8 mouse cellular contexts compared by ENCODE assay signal in the genomic region with DNA sequence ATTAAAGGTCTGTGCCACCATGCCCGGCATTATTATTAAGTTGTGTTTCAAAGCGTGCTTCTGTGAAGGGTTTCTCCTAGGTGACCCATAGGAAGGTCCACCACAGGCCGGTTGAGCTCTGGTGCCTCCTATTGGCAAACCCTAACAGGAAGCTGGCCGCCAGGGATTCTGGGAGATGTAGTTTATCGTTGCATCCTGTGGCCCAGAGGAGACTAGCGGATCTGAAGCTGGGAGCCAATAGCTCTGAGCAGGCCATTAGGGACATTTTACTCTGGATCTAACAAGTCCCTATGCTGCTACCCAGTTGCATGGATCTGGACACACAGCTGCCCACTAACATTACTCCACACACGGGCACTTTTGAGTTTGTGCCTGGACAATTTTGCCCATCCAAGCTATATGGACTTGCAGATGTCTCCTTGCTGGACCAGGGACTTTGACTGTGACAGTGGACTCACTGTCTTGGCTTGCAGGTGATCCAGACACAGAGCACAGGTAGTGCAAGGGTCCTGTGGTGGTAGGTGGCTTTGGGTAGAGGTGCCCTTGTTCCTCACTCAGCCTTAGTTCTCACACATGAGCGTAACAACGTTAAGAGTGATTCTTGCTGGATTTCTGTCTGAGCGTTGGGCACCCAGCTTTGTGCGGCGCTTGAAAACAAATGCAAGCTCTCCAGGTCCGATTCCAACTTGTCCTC. TPM values are rescaled to one million over a fixed set of nuclear protein-coding genes. Genes with fewer than 3 reads are reported as not detected.
DNase-seq lines count a peak whose midpoint lies in the region; ATAC-seq and TF ChIP-seq lines count a peak whose summit lies in the region.

No protein-coding gene starts in this region.

- 17% methylated on average over 13 of the region's 13 CpGs for WGBS in forebrain, embryonic 10.5 days
- WGBS in heart, embryonic 14.5 days, result 19% methylated on average over 13 of the region's 13 CpGs
- WGBS in liver, adult 2 months, result 17% methylated on average over 13 of the region's 13 CpGs
- 20% methylated on average over 13 of the region's 13 CpGs for WGBS in stomach, embryonic 15.5 days

- H3K27ac ChIP-seq in forebrain, embryonic 10.5 days, result peak overlapping the region; percentile 70
- H3K27ac ChIP-seq in heart, embryonic 14.5 days (replicated peaks in 1 of 2; ENCODE audit: control insufficient read depth in 1 of 2, insufficient read depth in 1 of 2, low read depth in 2 of 2, low read length in 2 of 2), result no peak overlapping the region
- peak overlapping the region; percentile 50 for H3K27ac ChIP-seq in liver, adult 2 months (replicated peaks; ENCODE audit: insufficient read depth, low read depth, low read length)
- peak overlapping the region; percentile 13; the same call in 1 of the 2 replicates for H3K27ac ChIP-seq in stomach, embryonic 15.5 days

- H3K4me2 ChIP-seq in heart, embryonic 14.5 days (ENCODE audit: low read length), result peak overlapping the region; percentile 62
- H3K4me2 ChIP-seq in stomach, embryonic 15.5 days, result peak overlapping the region; percentile 45

- TF ChIP-seq POLR2A in liver, adult 2 months (IDR thresholded peaks at IDR 0.05; ENCODE audit: extremely low read depth, insufficient read depth, low read length), result 0 out of 2 replicates have a peak, but pooled peaks have one; percentile 11

- peak overlapping the region; percentile 27 for H3K4me3 ChIP-seq in E14TG2a.4 (replicated peaks; ENCODE audit: low read length)
- H3K4me3 ChIP-seq in forebrain, embryonic 10.5 days, result peak overlapping the region; percentile 38
- peak overlapping the region; percentile 10 to 21; a peak in 3 of 4 replicates for H3K4me3 ChIP-seq in heart, embryonic 14.5 days (ENCODE audit: control insufficient read depth in 1 of 2, insufficient read depth in 1 of 2, low read depth in 1 of 2, low read length in 2 of 2)
- H3K4me3 ChIP-seq in liver, adult 2 months (ENCODE audit: insufficient read depth, low read depth, low read length), result peak overlapping the region; percentile 4; the same call in 1 of the 2 replicates
- 0 out of 2 replicates have a peak overlapping the region, but pooled peaks have one; percentile 17 for H3K4me3 ChIP-seq in stomach, embryonic 15.5 days (replicated peaks)

- peak; percentile 46 for ATAC-seq in heart, embryonic 14.5 days (ENCODE audit: insufficient number of reproducible peaks, insufficient read depth, low FRiP score, low read depth)
- ATAC-seq in monocyte, adult 5-6 weeks (replicated peaks; ENCODE audit: insufficient number of reproducible peaks, low FRiP score, low TSS enrichment, poor library complexity, severe bottlenecking), result peak; percentile 76
- ATAC-seq in stomach, embryonic 15.5 days (ENCODE audit: insufficient read depth, low FRiP score, low read depth), result peak; percentile 43; the same call in 1 of the 2 replicates

- no peak for TF ChIP-seq CTCF in E14TG2a.4 (conservative IDR thresholded peaks at IDR 0.05; ENCODE audit: low read length)
- TF ChIP-seq CTCF in liver, adult 2 months (IDR thresholded peaks at IDR 0.05; ENCODE audit: low read depth, low read length), result peak; percentile 64

- H3K27me3 ChIP-seq in E14TG2a.4 (ENCODE audit: insufficient read depth, low read length), result no peaks in the 10 kb centered on the region
- H3K27me3 ChIP-seq in forebrain, embryonic 10.5 days (ENCODE audit: poor library complexity, severe bottlenecking), result no peaks in the 10 kb centered on the region
- no peaks in the 10 kb centered on the region for H3K27me3 ChIP-seq in heart, embryonic 14.5 days (ENCODE audit: control insufficient read depth, insufficient read depth, low read length)
- no peaks in the 10 kb centered on the region for H3K27me3 ChIP-seq in liver, adult 2 months (ENCODE audit: control insufficient read depth, insufficient read depth, low read length)
- H3K27me3 ChIP-seq in stomach, embryonic 15.5 days (replicated peaks), result no peaks in the 10 kb centered on the region

- H3K79me2 ChIP-seq in liver, adult 2 months (ENCODE audit: control insufficient read depth, insufficient read depth, low read length), result no peaks in the 10 kb centered on the region

- DNase-seq in c-Kit-positive CD71-negative TER-119-negative erythroid progenitor cells, embryonic 14.5 days (ENCODE audit: low read depth), result peak; percentile 49
- DNase-seq in forebrain, embryonic 10.5 days (ENCODE audit: extremely low spot score, low spot score), result peak; percentile 85
- peak; percentile 83 for DNase-seq in kidney, postnatal 10 days
- DNase-seq in liver, adult 2 months (ENCODE audit: extremely low read depth, low read depth, low spot score), result peak; percentile 87

- H3K9me3 ChIP-seq in E14TG2a.4 (ENCODE audit: low read length), result no peaks in the 10 kb centered on the region
- peaks cover 4% of the 10 kb centered on the region; the same call in 1 of the 2 replicates for H3K9me3 ChIP-seq in forebrain, embryonic 10.5 days
- no peaks in the 10 kb centered on the region for H3K9me3 ChIP-seq in heart, embryonic 14.5 days (ENCODE audit: control insufficient read depth, low read length)
- no peaks in the 10 kb centered on the region for H3K9me3 ChIP-seq in stomach, embryonic 15.5 days

- peak overlapping the region; percentile 63 for H3K9ac ChIP-seq in heart, embryonic 14.5 days (ENCODE audit: low read length)
- H3K9ac ChIP-seq in liver, adult 2 months (ENCODE audit: low read depth, low read length), result peak overlapping the region; percentile 56
- no peak overlapping the region for H3K9ac ChIP-seq in stomach, embryonic 15.5 days

- H3K4me1 ChIP-seq in E14TG2a.4 (replicated peaks; ENCODE audit: low read depth, low read length), result peaks cover 50% of the 10 kb centered on the region
- H3K4me1 ChIP-seq in forebrain, embryonic 10.5 days, result peaks cover 31% of the 10 kb centered on the region
- H3K4me1 ChIP-seq in heart, embryonic 14.5 days (ENCODE audit: control insufficient read depth in 2 of 2, insufficient read depth in 2 of 2, low read length in 2 of 2), result peaks cover 4 to 14% of the 10 kb centered on the region in 2 experiments; a peak in 3 of 4 replicates
- H3K4me1 ChIP-seq in liver, adult 2 months (ENCODE audit: control insufficient read depth, insufficient read depth, low read length), result peaks cover 18% of the 10 kb centered on the region
- H3K4me1 ChIP-seq in stomach, embryonic 15.5 days, result peaks cover 17% of the 10 kb centered on the region; the same call in 1 of the 2 replicates

- H3K36me3 ChIP-seq in E14TG2a.4 (ENCODE audit: insufficient read depth, low read length), result no peaks in the 10 kb centered on the region
- H3K36me3 ChIP-seq in forebrain, embryonic 10.5 days (replicated peaks), result no peaks in the 10 kb centered on the region
- H3K36me3 ChIP-seq in heart, embryonic 14.5 days (ENCODE audit: control insufficient read depth, insufficient read depth, low read length), result no peaks in the 10 kb centered on the region
- no peaks in the 10 kb centered on the region for H3K36me3 ChIP-seq in liver, adult 2 months (ENCODE audit: control insufficient read depth, insufficient read depth, low read length)
- H3K36me3 ChIP-seq in stomach, embryonic 15.5 days, result no peaks in the 10 kb centered on the region

RNA-seq across cellular contexts. Expression of a gene that starts 24.4 kb away (rescaled TPM):
- 676 and 689 TPM in 2 replicates for polyA plus RNA-seq in forebrain, embryonic 10.5 days (2016; fragmentation: Nextera tagmentation; extraction: Ambion mirVana)
- 120 and 124 TPM in 2 replicates for polyA plus RNA-seq in heart, embryonic 14.5 days (2014; fragmentation: Nextera tagmentation; extraction: Ambion mirVana)
- 2.0 and 4.2 TPM in 2 replicates for total RNA-seq in liver, adult 2 months (2014; rRNA removed)
- polyA plus RNA-seq in liver, adult 2 months (2012; rRNA removed), result 3.0 and 4.4 TPM in 2 replicates
- total RNA-seq in monocyte, adult 5-6 weeks (2017), result 1.2 TPM in 1 of 3 replicates, not detected in the others
- 181 and 185 TPM in 2 replicates for polyA plus RNA-seq in stomach, embryonic 15.5 days (2015; fragmentation: Nextera tagmentation; extraction: Ambion mirVana)

RNA-seq across cellular contexts. Expression of a gene that starts 29.2 kb away (rescaled TPM):
- polyA plus RNA-seq in forebrain, embryonic 10.5 days (2016; fragmentation: Nextera tagmentation; extraction: Ambion mirVana), result 12,867 and 12,868 TPM in 2 replicates
- polyA plus RNA-seq in heart, embryonic 14.5 days (2014; fragmentation: Nextera tagmentation; extraction: Ambion mirVana), result 5,159 and 5,554 TPM in 2 replicates
- total RNA-seq in liver, adult 2 months (2014; rRNA removed), result 726 and 988 TPM in 2 replicates
- polyA plus RNA-seq in liver, adult 2 months (2012; rRNA removed), result 1,363 and 1,398 TPM in 2 replicates
- 6,587 to 7,071 TPM (median 6,776 TPM) in 3 replicates for total RNA-seq in monocyte, adult 5-6 weeks (2017)
- polyA plus RNA-seq in stomach, embryonic 15.5 days (2015; fragmentation: Nextera tagmentation; extraction: Ambion mirVana), result 14,327 and 14,357 TPM in 2 replicates

RNA-seq across cellular contexts. Expression of a gene that starts 40.6 kb away (rescaled TPM):
- 24.2 and 25.1 TPM in 2 replicates for polyA plus RNA-seq in forebrain, embryonic 10.5 days (2016; fragmentation: Nextera tagmentation; extraction: Ambion mirVana)
- 5.5 and 7.2 TPM in 2 replicates for polyA plus RNA-seq in heart, embryonic 14.5 days (2014; fragmentation: Nextera tagmentation; extraction: Ambion mirVana)
- total RNA-seq in liver, adult 2 months (2014; rRNA removed), result 1.5 and 2.4 TPM in 2 replicates
- 9.3 and 10.6 TPM in 2 replicates for polyA plus RNA-seq in liver, adult 2 months (2012; rRNA removed)
- total RNA-seq in monocyte, adult 5-6 weeks (2017), result 1.6 to 3.6 TPM (median 2.3 TPM) in 3 replicates
- 12.3 and 12.6 TPM in 2 replicates for polyA plus RNA-seq in stomach, embryonic 15.5 days (2015; fragmentation: Nextera tagmentation; extraction: Ambion mirVana)

Comparison
In these comparisons a context has a peak if more than half of its experiments do, and no peak if none do; other contexts are left out.
1. H3K27ac ChIP-seq: peak in forebrain, embryonic 10.5 days (single experiment), liver, adult 2 months (single experiment) and stomach, embryonic 15.5 days (single experiment); none in heart, embryonic 14.5 days (0 of 2).
2. RNA of a gene that starts 24.4 kb away (polyA plus RNA-seq): 676 to 689 TPM in forebrain, embryonic 10.5 days, 181 to 185 TPM in stomach, embryonic 15.5 days and 120 to 124 TPM in heart, embryonic 14.5 days; 3.0 to 4.4 TPM in liver, adult 2 months; every median in the first group is over 10 times any median in the second.
3. Peak in every context shown above with its lines, with median percentiles within 50 percentile points of each other: H3K4me3 ChIP-seq, DNase-seq and ATAC-seq.